Mouse (Mus musculus) neural tube, postnatal 0 days (tissue): Measurements from ENCODE around the gene Bpifb2. TPM values are rescaled to one million over a fixed set of nuclear protein-coding genes. Genes with fewer than 3 reads are reported as not detected.

Experiments
- polyA plus RNA-seq: library from polyadenylated mRNA; unstranded; fragments of >200 nt; fragmentation: Nextera tagmentation; extraction: Ambion mirVana; gene quantifications from 2 replicates; pipeline ENCODE4 v1.2.1, GENCODE M21; 2015

Gene Bpifb2
- polyA plus RNA-seq, result 0.15 and 0.22 TPM in 2 replicates

GRCm38 (mm10) chr2:153874745-153875144, at the start of gene Bpifb2:
Bpifb2 (plus strand) TSS chr2:153875045.

GRCm38 (mm10) chr2:153870984-153871383, 3.9 kb upstream of the Bpifb2 start, which contains the start of gene Sun5:
Sun5 (minus strand) TSS chr2:153871084.

GRCm38 (mm10) chr2:153900088-153900487, 25.2 kb downstream of the Bpifb2 start, which contains the start of gene Bpifb6:
Bpifb6 (plus strand) TSS chr2:153900388.

GRCm38 (mm10) chr2:153917930-153918329, 43.1 kb downstream of the Bpifb2 start, which contains the start of gene Bpifb3:
Bpifb3 (plus strand) TSS chr2:153918230.

GRCm38 (mm10) chr2:153937843-153938242, 63.0 kb downstream of the Bpifb2 start, which contains the start of gene Bpifb4:
Bpifb4 (plus strand) TSS chr2:153938212.

Other genes with a start within 250 kb of the Bpifb2 start
- 91.5 and 91.6 TPM in 2 replicates for gene Commd7, start 242.3 kb upstream of the Bpifb2 start, polyA plus RNA-seq
- 1.3 and 1.8 TPM in 2 replicates for gene Dnmt3b, start 225.6 kb upstream of the Bpifb2 start, polyA plus RNA-seq
- 0.06 TPM in 1 of 2 replicates, not detected in the other for gene Dnmt3c, start 178.4 kb upstream of the Bpifb2 start, polyA plus RNA-seq
- 246 and 263 TPM in 2 replicates for gene Mapre1, start 133.8 kb upstream of the Bpifb2 start, polyA plus RNA-seq
- gene Efcab8, start 95.1 kb upstream of the Bpifb2 start, polyA plus RNA-seq, result 0.06 TPM in 1 of 2 replicates, not detected in the other
- not detected in 2 replicates for gene Sun5, start 4.0 kb upstream of the Bpifb2 start, polyA plus RNA-seq
- gene Bpifb6, start 25.3 kb downstream of the Bpifb2 start, polyA plus RNA-seq, result 0.12 and 0.23 TPM in 2 replicates
- not detected in 2 replicates for gene Bpifb3, start 43.2 kb downstream of the Bpifb2 start, polyA plus RNA-seq
- not detected in 2 replicates for gene Bpifb4, start 63.2 kb downstream of the Bpifb2 start, polyA plus RNA-seq
- not detected in 2 replicates for gene Bpifa6, start 99.9 kb downstream of the Bpifb2 start, polyA plus RNA-seq
- not detected in 2 replicates for gene Bpifa2, start 133.2 kb downstream of the Bpifb2 start, polyA plus RNA-seq